19 mouse cellular contexts compared by ENCODE assay signal in the genomic region with DNA sequence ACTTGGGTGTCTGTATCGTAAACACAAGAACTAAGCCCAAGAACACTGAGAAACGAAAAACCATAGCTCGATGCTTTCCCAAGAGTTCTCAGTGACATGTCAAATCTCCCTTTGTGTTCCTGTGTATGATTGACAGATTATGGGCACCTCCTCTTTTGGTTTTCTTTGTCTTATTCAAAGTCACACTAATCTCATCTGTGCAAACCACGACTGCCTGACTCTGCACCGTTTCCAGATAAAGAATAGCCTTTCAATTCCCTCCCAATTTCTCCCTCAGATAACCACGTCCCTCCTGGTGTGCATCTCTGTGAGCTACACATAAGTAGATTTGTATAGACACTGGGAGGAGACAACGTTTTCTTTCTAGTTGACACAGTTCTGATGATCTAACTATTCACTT.
DNase-seq lines count a peak whose midpoint lies in the region; ATAC-seq lines count a peak whose summit lies in the region.
"Had no signal": no experiment of that assay in that cellular context is flagged by ENCODE, and none has a peak within 500 bp of the region (broad histone marks: within the 10 kb centered on the region; RNA-seq: fewer than 3 reads in every experiment).

No protein-coding gene starts in this region.

- no peak overlapping the region for H3K4me2 ChIP-seq in liver, embryonic 12.5 days
- H3K4me2 ChIP-seq in liver, embryonic 16.5 days (ENCODE audit: low read depth, low read length): no peak overlapping the region
- H3K4me2 ChIP-seq: forebrain, embryonic 15.5 days; hindbrain, embryonic 15.5 days had no signal

- no peak overlapping the region for H3K4me3 ChIP-seq in liver, embryonic 12.5 days
- H3K4me3 ChIP-seq in liver, embryonic 16.5 days (ENCODE audit: low read depth, low read length): no peak overlapping the region
- H3K4me3 ChIP-seq: embryonic facial prominence, embryonic 10.5 days; forebrain, embryonic 10.5 days; forebrain, embryonic 15.5 days; heart, embryonic 10.5 days; hindbrain, embryonic 15.5 days had no signal

- 34% methylated on average over 7 of the region's 7 CpGs for WGBS in liver, embryonic 12.5 days (ENCODE audit: insufficient replicate concordance)
- 17% methylated on average over 7 of the region's 7 CpGs for WGBS in liver, embryonic 16.5 days (ENCODE audit: insufficient replicate concordance)

- DNase-seq in c-Kit-positive CD71-positive TER-119-positive erythroid progenitor cells, embryonic 14.5 days (ENCODE audit: low spot score): peak; percentile 22
- DNase-seq in embryo, embryonic 10.5 days (ENCODE audit: low spot score): no peak
- DNase-seq in cerebellum, adult 11 months: no peak
- DNase-seq in heart, postnatal 14 days: no peak
- no peak for DNase-seq in spleen, postnatal 4 days (ENCODE audit: low spot score in 2 of 2)
- DNase-seq: adrenal gland, adult 8-10 months; adrenal gland, postnatal 36 days; cerebellum, adult 18-20 months; cerebellum, adult 9-11 months; cerebellum, postnatal 36 days; heart, adult 18-20 months; heart, postnatal 10 days had no signal

- intact Hi-C loops in heart, postnatal 14 days (cut with DNase I): no loop called here

- H3K9ac ChIP-seq in liver, embryonic 12.5 days: no peak overlapping the region
- no peak overlapping the region for H3K9ac ChIP-seq in liver, embryonic 16.5 days (ENCODE audit: low read depth, low read length)
- H3K9ac ChIP-seq: forebrain, embryonic 15.5 days; hindbrain, embryonic 15.5 days had no signal

- no peak overlapping the region for H3K27ac ChIP-seq in liver, embryonic 12.5 days
- H3K27ac ChIP-seq in liver, embryonic 16.5 days (ENCODE audit: low read length): no peak overlapping the region
- H3K27ac ChIP-seq: embryonic facial prominence, embryonic 10.5 days; forebrain, embryonic 10.5 days; forebrain, embryonic 15.5 days; heart, embryonic 10.5 days; hindbrain, embryonic 15.5 days had no signal

- peak; percentile 93 for ATAC-seq in liver, embryonic 12.5 days
- ATAC-seq in liver, embryonic 16.5 days (ENCODE audit: low read depth): peak; percentile 83
- ATAC-seq: forebrain, embryonic 15.5 days had no signal

- no peaks in the 10 kb centered on the region for H3K36me3 ChIP-seq in liver, embryonic 12.5 days
- H3K36me3 ChIP-seq in liver, embryonic 16.5 days (ENCODE audit: control insufficient read depth, insufficient read depth): no peaks in the 10 kb centered on the region
- H3K36me3 ChIP-seq: embryonic facial prominence, embryonic 10.5 days; forebrain, embryonic 10.5 days; forebrain, embryonic 15.5 days; heart, embryonic 10.5 days; hindbrain, embryonic 15.5 days had no signal

- no peaks in the 10 kb centered on the region for H3K4me1 ChIP-seq in liver, embryonic 12.5 days
- no peaks in the 10 kb centered on the region for H3K4me1 ChIP-seq in liver, embryonic 16.5 days (ENCODE audit: control insufficient read depth, low read depth, low read length)
- H3K4me1 ChIP-seq: hindbrain, embryonic 15.5 days had no signal

- H3K9me3 ChIP-seq in liver, embryonic 12.5 days (replicated peaks): no peaks in the 10 kb centered on the region
- no peaks in the 10 kb centered on the region for H3K9me3 ChIP-seq in liver, embryonic 16.5 days (replicated peaks; ENCODE audit: control insufficient read depth, low read length)
- H3K9me3 ChIP-seq: embryonic facial prominence, embryonic 10.5 days; forebrain, embryonic 10.5 days; forebrain, embryonic 15.5 days; heart, embryonic 10.5 days; hindbrain, embryonic 15.5 days had no signal

- no peaks in the 10 kb centered on the region for H3K27me3 ChIP-seq in liver, embryonic 12.5 days (replicated peaks)
- no peaks in the 10 kb centered on the region for H3K27me3 ChIP-seq in liver, embryonic 16.5 days (ENCODE audit: control insufficient read depth, insufficient read depth, low read depth, low read length)
- H3K27me3 ChIP-seq: forebrain, embryonic 15.5 days; hindbrain, embryonic 15.5 days had no signal
